Mouse (Mus musculus) cerebellum, postnatal 4 days (tissue): Measurements from ENCODE around the gene Cd37.
A peak's percentile ranks its signal among the peaks of the same experiment; 100 is the strongest.

Source experiments
- DNase-seq, 2 experiments: peaks; one replicate each; pipeline ENCODE4 v3.0.0; 2022; ENCODE audit warnings: low spot score in 2 of 2, mixed read lengths in 1 of 2

The Cd37 gene

GRCm38 (mm10) chr7:45204380-45205143 lies 34.4 kb downstream of the Cd37 start, which contains the start of gene Ccdc155:
Gene Ccdc155, minus strand, starts transcription at chr7:45204892.
- peak; percentile 80 to 91 for DNase-seq

- no peak for DNase-seq
These were observed 36.3 kb downstream of the Cd37 start for GRCm38 (mm10) chr7:45202654-45203053.

- no peak for DNase-seq
These were observed 40.0 kb downstream of the Cd37 start for GRCm38 (mm10) chr7:45198961-45199360.

- DNase-seq = peak; percentile 62 to 81
These were observed 40.5 kb downstream of the Cd37 start for GRCm38 (mm10) chr7:45198435-45198834.

- DNase-seq = no peak
These were observed 41.9 kb downstream of the Cd37 start for GRCm38 (mm10) chr7:45196994-45197393.

GRCm38 (mm10) chr7:45196176-45196535 lies 42.8 kb downstream of the Cd37 start:
- DNase-seq = no peak

- no peak for DNase-seq
These were observed 43.4 kb downstream of the Cd37 start for GRCm38 (mm10) chr7:45195341-45196175.

GRCm38 (mm10) chr7:45193871-45194785 lies 44.8 kb downstream of the Cd37 start:
- DNase-seq = no peak

- DNase-seq = no peak
These were observed 45.5 kb downstream of the Cd37 start for GRCm38 (mm10) chr7:45193406-45193805.

GRCm38 (mm10) chr7:45192585-45193310 lies 46.2 kb downstream of the Cd37 start:
- DNase-seq = no peak

GRCm38 (mm10) chr7:45191803-45192363 lies 47.0 kb downstream of the Cd37 start:
- peak in 1 of 2 experiments; percentile 56 for DNase-seq

GRCm38 (mm10) chr7:45191161-45191560 lies 47.8 kb downstream of the Cd37 start:
- DNase-seq = no peak

GRCm38 (mm10) chr7:45190186-45190585 lies 48.7 kb downstream of the Cd37 start:
- DNase-seq = no peak

- DNase-seq = no peak
These were observed 49.3 kb downstream of the Cd37 start for GRCm38 (mm10) chr7:45189600-45189999.

GRCm38 (mm10) chr7:45185921-45186320 lies 53.0 kb downstream of the Cd37 start:
- DNase-seq = no peak

- no peak for DNase-seq
These were observed 55.2 kb downstream of the Cd37 start for GRCm38 (mm10) chr7:45183672-45184071.
